Mouse (Mus musculus) forebrain, postnatal 0 days (tissue): ENCODE measurements at regions not wholly inside any gene's neighbourhood (a gene's known extent, or its start where the extent isn't known, plus 50 kb on each side); places are given as distances from the start of the nearest gene placed in this dataset.
"Not testable (repeated sequence)": the region's sequence is repeated elsewhere in the genome, so short reads cannot be mapped to it uniquely, and the experiment has no call there.

Experiments used
- ATAC-seq: fragments of 200-750 bp; cut with Nextera tagmentation; 2 replicates; pipeline ENCODE4 v1.8.0; 2017; ENCODE audit warnings: mild to moderate bottlenecking, moderate library complexity
- DNase-seq: peaks from one replicate; pipeline ENCODE4 v3.0.0-alpha.2; 2015
- H3K27ac ChIP-seq: fragments of 300-500 bp; sonication (generic); 2 replicates; pipeline ENCODE4 v1.5.1; 2014; ENCODE audit warnings: low read depth, mild to moderate bottlenecking, antibody characterized with exemption, low read length, moderate library complexity, mixed read lengths
- H3K27me3 ChIP-seq: fragments of 300-500 bp; sonication (generic); 2 replicates; pipeline ENCODE4 v1.6.1; 2014; ENCODE audit warnings: mild to moderate bottlenecking, low read length, mixed read lengths; ENCODE audit not compliant: insufficient read depth
- H3K36me3 ChIP-seq: fragments of 300-500 bp; sonication (generic); 2 replicates; pipeline ENCODE4 v1.6.1; 2014; ENCODE audit warnings: mild to moderate bottlenecking, moderate library complexity; ENCODE audit not compliant: insufficient read depth
- H3K4me1 ChIP-seq: fragments of 300-500 bp; sonication (generic); 2 replicates; pipeline ENCODE4 v1.6.1; 2014; ENCODE audit warnings: antibody characterized with exemption; ENCODE audit not compliant: insufficient read depth
- H3K4me2 ChIP-seq: fragments of 300-500 bp; sonication (generic); 2 replicates; pipeline ENCODE4 v1.6.1; 2014; ENCODE audit warnings: low read depth, mild to moderate bottlenecking, moderate library complexity
- H3K4me3 ChIP-seq: fragments of 300-500 bp; sonication (generic); 2 replicates; pipeline ENCODE4 v1.5.1; 2014; ENCODE audit warnings: low read depth, low read length, mixed read lengths
- H3K9ac ChIP-seq: fragments of 300-500 bp; sonication (generic); 2 replicates; pipeline ENCODE4 v1.6.1; 2014; ENCODE audit warnings: mild to moderate bottlenecking
- H3K9me3 ChIP-seq: fragments of 300-500 bp; sonication (generic); 2 replicates; pipeline ENCODE4 v1.6.1; 2016; ENCODE audit warnings: low read length
- CTCF ChIP-seq: sonication (generic); IDR thresholded peaks from 2 replicates; pipeline ENCODE4 v1.5.1; 2016; ENCODE audit warnings: antibody characterized with exemption, control low read depth, low read depth
- WGBS: fragments of 180-500 bp; shearing (Covaris S2); extraction: QIAGEN DNeasy Blood & Tissue Kit; methylation state at CpG from one replicate; pipeline ENCODE4 v1.1.7; 2014; 5-methylcytosine and 5-hydroxymethylcytosine counted together

- Histone ChIP-seq H3K27ac (no peak overlapping the region), H3K9ac (no peak overlapping the region), H3K36me3 (no peaks in the 10 kb centered on the region), H3K4me3 (no peak overlapping the region), H3K27me3 (no peaks in the 10 kb centered on the region), H3K4me2 (no peak overlapping the region), H3K4me1 (no peaks in the 10 kb centered on the region), H3K9me3 (no peaks in the 10 kb centered on the region)
- no peak for TF ChIP-seq CTCF
- DNase-seq (no peak), ATAC-seq (no peak)
- WGBS: 82% methylated on average over 6 of the region's 6 CpGs
These were observed 109.5 kb upstream of the Tns3 start for GRCm38 (mm10) chr11:8773862-8774261.

- H3K4me1 ChIP-seq: no peaks in the 10 kb centered on the region
- TF ChIP-seq CTCF: no peak
- no peak overlapping the region for H3K27ac ChIP-seq
- H3K36me3 ChIP-seq: no peaks in the 10 kb centered on the region
- 82% methylated on average over 11 of the region's 11 CpGs for WGBS
- H3K4me3 ChIP-seq: no peak overlapping the region
- DNase-seq (no peak), ATAC-seq (no peak)
- no peaks in the 10 kb centered on the region for H3K9me3 ChIP-seq
- H3K9ac ChIP-seq: no peak overlapping the region
- H3K27me3 ChIP-seq: no peaks in the 10 kb centered on the region
- H3K4me2 ChIP-seq: no peak overlapping the region
These were observed 108.9 kb upstream of the Tns3 start for GRCm38 (mm10) chr11:8773260-8773659.

GRCm38 (mm10) chr11:8772541-8772940 is 108.2 kb upstream of the Tns3 start:
- TF ChIP-seq CTCF: no peak
- no peak overlapping the region for H3K27ac ChIP-seq
- DNase-seq (no peak), ATAC-seq (no peak)
- no peak overlapping the region for H3K9ac ChIP-seq
- no peaks in the 10 kb centered on the region for H3K9me3 ChIP-seq
- WGBS: 69% methylated on average over 5 of the region's 5 CpGs
- no peaks in the 10 kb centered on the region for H3K27me3 ChIP-seq
- H3K4me3 ChIP-seq: no peak overlapping the region
- H3K36me3 ChIP-seq: no peaks in the 10 kb centered on the region
- no peak overlapping the region for H3K4me2 ChIP-seq
- no peaks in the 10 kb centered on the region for H3K4me1 ChIP-seq

- not testable (repeated sequence) for DNase-seq, H3K4me1 ChIP-seq, H3K9ac ChIP-seq, H3K27me3 ChIP-seq, H3K27ac ChIP-seq, H3K4me3 ChIP-seq, H3K9me3 ChIP-seq, ATAC-seq, H3K4me2 ChIP-seq, H3K36me3 ChIP-seq
- 83% methylated on average over 1 of the region's 1 CpGs for WGBS
These were observed 104.4 kb upstream of the Tns3 start for GRCm38 (mm10) chr11:8768706-8769105.

GRCm38 (mm10) chr11:8765541-8765885 is 101.2 kb upstream of the Tns3 start:
- Histone ChIP-seq H3K9me3 (no peaks in the 10 kb centered on the region), H3K27me3 (no peaks in the 10 kb centered on the region), H3K27ac (no peak overlapping the region), H3K9ac (no peak overlapping the region), H3K36me3 (no peaks in the 10 kb centered on the region), H3K4me3 (no peak overlapping the region), H3K4me2 (no peak overlapping the region), H3K4me1 (no peaks in the 10 kb centered on the region)
- WGBS: 100% methylated on average over 1 of the region's 1 CpGs
- TF ChIP-seq CTCF: no peak
- ATAC-seq (no peak), DNase-seq (no peak)

GRCm38 (mm10) chr11:8764861-8765540 is 100.7 kb upstream of the Tns3 start:
- TF ChIP-seq CTCF: no peak
- ATAC-seq (no peak), DNase-seq (no peak)
- 86% methylated on average over 2 of the region's 2 CpGs for WGBS
- H3K27me3 ChIP-seq: no peaks in the 10 kb centered on the region
- H3K4me1 ChIP-seq: no peaks in the 10 kb centered on the region
- no peak overlapping the region for H3K4me3 ChIP-seq
- H3K36me3 ChIP-seq: no peaks in the 10 kb centered on the region
- no peaks in the 10 kb centered on the region for H3K9me3 ChIP-seq
- no peak overlapping the region for H3K9ac ChIP-seq
- no peak overlapping the region for H3K4me2 ChIP-seq
- no peak overlapping the region for H3K27ac ChIP-seq

GRCm38 (mm10) chr11:8763448-8763847 is 99.1 kb upstream of the Tns3 start:
- DNase-seq (no peak), ATAC-seq (no peak)
- Histone ChIP-seq H3K4me1 (no peaks in the 10 kb centered on the region), H3K27me3 (no peaks in the 10 kb centered on the region), H3K9ac (no peak overlapping the region), H3K4me2 (no peak overlapping the region), H3K36me3 (no peaks in the 10 kb centered on the region), H3K27ac (no peak overlapping the region), H3K9me3 (no peaks in the 10 kb centered on the region), H3K4me3 (no peak overlapping the region)
- 72% methylated on average over 7 of the region's 7 CpGs for WGBS
- TF ChIP-seq CTCF: no peak
